In the genomic region with DNA sequence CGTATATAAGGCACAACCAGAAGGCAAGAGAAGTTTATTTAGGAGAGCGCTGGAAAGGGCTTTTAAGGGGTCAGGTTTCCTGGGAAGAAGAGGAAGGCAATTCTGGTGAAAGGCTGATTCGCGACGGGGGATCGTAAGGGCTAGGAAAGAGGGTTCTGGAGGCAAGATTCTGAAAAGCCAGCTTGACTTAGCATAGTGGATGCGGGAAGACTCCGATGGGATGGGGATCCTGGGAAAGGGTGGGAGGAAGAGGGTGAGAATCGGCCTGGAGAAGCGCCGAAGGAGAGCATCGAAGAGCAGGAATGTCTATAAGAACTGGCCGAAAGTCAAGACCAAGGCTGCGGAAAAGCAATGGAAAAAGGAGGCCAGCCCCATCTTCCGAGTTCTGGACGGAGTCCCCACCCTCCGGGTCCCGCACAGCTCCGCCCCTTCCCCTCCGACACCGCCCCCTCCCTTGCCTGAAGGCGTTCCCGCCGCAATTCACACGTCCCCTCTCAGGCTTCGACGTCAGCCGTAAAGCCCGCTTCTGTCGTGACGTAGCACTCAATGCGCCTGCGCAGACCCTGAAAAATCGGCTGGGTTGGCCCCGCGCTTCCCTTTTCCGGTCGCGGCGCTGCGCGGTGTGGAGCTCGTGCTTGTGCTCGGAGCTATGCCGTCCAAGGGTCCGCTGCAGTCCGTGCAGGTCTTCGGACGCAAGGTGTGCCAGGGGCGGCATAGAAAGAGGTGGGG, we compare ENCODE assay signal across 8 mouse cellular contexts. TPM values are rescaled to one million over a fixed set of nuclear protein-coding genes. Genes with fewer than 3 reads are reported as not detected.
DNase-seq lines count a peak whose midpoint lies in the region; ATAC-seq and TF ChIP-seq lines count a peak whose summit lies in the region.

A gene (plus strand): TSS at position 498 of the 729 bp plus-strand sequence.

- in situ Hi-C loops in Patski (cut with MboI; ENCODE audit: low pct_unique_long_range_greater_than_20kb) = no loop called here

- H3K9ac ChIP-seq in hindbrain, embryonic 14.5 days = peak within 1 kb of the TSS; percentile 97

- peaks cover 16% of the 10 kb centered on the region for H3K4me1 ChIP-seq in hindbrain, embryonic 14.5 days (replicated peaks; ENCODE audit: control insufficient read depth, insufficient read depth, low read length)

- no peak for TF ChIP-seq CTCF in Patski (IDR thresholded peaks at IDR 0.05)

- peak; percentile 88 for DNase-seq in Patski (ENCODE audit: low read depth, low spot score)
- peak; percentile 99 for DNase-seq in cerebellum, postnatal 14 days
- peak; percentile 95 to 96 for DNase-seq in frontal cortex, postnatal 25 days (ENCODE audit: low spot score in 2 of 2)
- DNase-seq in hindbrain, embryonic 14.5 days (ENCODE audit: low spot score) = peak; percentile 99
- peak; percentile 98 to 99 for DNase-seq in layer of hippocampus, postnatal 36 days
- DNase-seq in lung, postnatal 36 days = peak; percentile 98
- peak; percentile 99 for DNase-seq in retina, postnatal 1 day
- peak; percentile 98 to 99 for DNase-seq in urinary bladder, adult 18-20 months (ENCODE audit: low spot score in 2 of 2)

- peak within 1 kb of the TSS; percentile 88 for H3K4me2 ChIP-seq in hindbrain, embryonic 14.5 days (replicated peaks)

- peak; percentile 51 for ATAC-seq in Patski
- peak; percentile 95 for ATAC-seq in hindbrain, embryonic 14.5 days (ENCODE audit: low FRiP score)

- CTCF ChIA-PET in Patski (lab: Charles Lee) = interaction anchor here (1.0 kb wide), 1 partner anchor 36 kb away, joined by 3 read pairs; no protein-coding TSS in a partner anchor

- peak within 1 kb of the TSS; percentile 90 for H3K27ac ChIP-seq in hindbrain, embryonic 14.5 days

- WGBS in hindbrain, embryonic 14.5 days = under 1% methylated on average over 49 of the region's 50 CpGs

- POLR2A ChIA-PET in Patski (lab: Charles Lee) = interaction anchor here (1.0 to 2.2 kb wide), 2 partner anchors 25 to 32 kb away, joined by 6 to 7 read pairs; no protein-coding TSS in a partner anchor

- peaks cover 37% of the 10 kb centered on the region for H3K36me3 ChIP-seq in hindbrain, embryonic 14.5 days (replicated peaks; ENCODE audit: control insufficient read depth, insufficient read depth)

- no peaks in the 10 kb centered on the region for H3K27me3 ChIP-seq in Patski
- no peaks in the 10 kb centered on the region for H3K27me3 ChIP-seq in hindbrain, embryonic 14.5 days (ENCODE audit: control insufficient read depth, insufficient read depth, low read length)

- H3K4me3 ChIP-seq in hindbrain, embryonic 14.5 days (replicated peaks; ENCODE audit: low read length) = peak within 1 kb of the TSS; percentile 86

- no peaks in the 10 kb centered on the region for H3K9me3 ChIP-seq in hindbrain, embryonic 14.5 days (ENCODE audit: control insufficient read depth, low read length)

RNA-seq across cellular contexts. Expression of the gene that starts here (rescaled TPM):
- 713 TPM for polyA plus RNA-seq in Patski (2021)
- polyA plus RNA-seq in hindbrain, embryonic 14.5 days (2014; fragmentation: Nextera tagmentation; extraction: Ambion mirVana) = 521 and 677 TPM in 2 replicates
- 100 to 1,000 TPM; 454 to 471 TPM for total RNA-seq in layer of hippocampus, postnatal 36 days (2021)

Comparison
In these comparisons a context has a peak if more than half of its experiments do, and no peak if none do; other contexts are left out.
1. Peak in every context shown above with its lines: DNase-seq, ATAC-seq, H3K4me3 ChIP-seq and H3K27ac ChIP-seq.